Mouse (Mus musculus) kidney, postnatal 25 days (tissue): Measurements from ENCODE around the gene 1700021F05Rik.
A peak's percentile ranks its signal among the peaks of the same experiment; 100 is the strongest.
"Not testable (repeated sequence)": the region's sequence is repeated elsewhere in the genome, so short reads cannot be mapped to it uniquely, and the experiment has no call there.

Experiments
- DNase-seq, 2 experiments: peaks; one replicate each; pipeline ENCODE4 v3.0.0; 2021; ENCODE audit warnings: mixed read lengths in 2 of 2

The 1700021F05Rik gene

GRCm38 (mm10) chr10:43537652-43538051 lies 3.1 kb downstream of the 1700021F05Rik start:
- peak; percentile 64 to 85 for DNase-seq

GRCm38 (mm10) chr10:43534382-43534781 lies 6.4 kb downstream of the 1700021F05Rik start:
- peak; percentile 67 to 80 for DNase-seq

- no peak for DNase-seq
These were observed 13.2 kb downstream of the 1700021F05Rik start for GRCm38 (mm10) chr10:43527283-43528269.

GRCm38 (mm10) chr10:43523931-43524330 lies 16.9 kb downstream of the 1700021F05Rik start, which contains the start of gene Gm9803:
Gene Gm9803, plus strand, starts transcription at chr10:43524084.
- not testable (repeated sequence) for DNase-seq

- no peak for DNase-seq
These were observed 20.8 kb downstream of the 1700021F05Rik start for GRCm38 (mm10) chr10:43519977-43520376.

- peak; percentile 73 to 91 for DNase-seq
These were observed 22.4 kb downstream of the 1700021F05Rik start for GRCm38 (mm10) chr10:43518368-43518767.

GRCm38 (mm10) chr10:43517836-43518235 lies 23.0 kb downstream of the 1700021F05Rik start:
- DNase-seq = peak; percentile 93 to 94

- peak; percentile 80 to 92 for DNase-seq
These were observed 23.7 kb downstream of the 1700021F05Rik start for GRCm38 (mm10) chr10:43516992-43517660.

- no peak for DNase-seq
These were observed 27.8 kb downstream of the 1700021F05Rik start for GRCm38 (mm10) chr10:43512976-43513375.

GRCm38 (mm10) chr10:43509228-43509627 lies 31.6 kb downstream of the 1700021F05Rik start:
- DNase-seq = no peak

- DNase-seq = no peak
These were observed 33.7 kb downstream of the 1700021F05Rik start for GRCm38 (mm10) chr10:43507051-43507450.

GRCm38 (mm10) chr10:43504291-43504690 lies 36.5 kb downstream of the 1700021F05Rik start:
- DNase-seq = no peak

GRCm38 (mm10) chr10:43502599-43502998 lies 38.2 kb downstream of the 1700021F05Rik start:
- no peak for DNase-seq

- DNase-seq = peak; percentile 65 to 88
These were observed 49.9 kb downstream of the 1700021F05Rik start for GRCm38 (mm10) chr10:43490846-43491245.

- DNase-seq = no peak
These were observed 50.8 kb downstream of the 1700021F05Rik start for GRCm38 (mm10) chr10:43490034-43490433.

- peak; percentile 57 to 70 for DNase-seq
These were observed 51.2 kb downstream of the 1700021F05Rik start for GRCm38 (mm10) chr10:43489550-43489949.

- DNase-seq = no peak
These were observed 51.7 kb downstream of the 1700021F05Rik start for GRCm38 (mm10) chr10:43489139-43489538.

- no peak for DNase-seq
These were observed 52.5 kb downstream of the 1700021F05Rik start for GRCm38 (mm10) chr10:43488258-43488657.

GRCm38 (mm10) chr10:43487441-43488010 lies 53.3 kb downstream of the 1700021F05Rik start:
- DNase-seq = no peak

GRCm38 (mm10) chr10:43485751-43486268 lies 55.0 kb downstream of the 1700021F05Rik start:
- DNase-seq = no peak

- DNase-seq = peak; percentile 27 to 75
These were observed 57.3 kb downstream of the 1700021F05Rik start for GRCm38 (mm10) chr10:43483426-43483995.

- DNase-seq = no peak
These were observed 58.8 kb downstream of the 1700021F05Rik start for GRCm38 (mm10) chr10:43482021-43482420.
